ENCODE assay signal across 8 mouse cellular contexts in the genomic region with DNA sequence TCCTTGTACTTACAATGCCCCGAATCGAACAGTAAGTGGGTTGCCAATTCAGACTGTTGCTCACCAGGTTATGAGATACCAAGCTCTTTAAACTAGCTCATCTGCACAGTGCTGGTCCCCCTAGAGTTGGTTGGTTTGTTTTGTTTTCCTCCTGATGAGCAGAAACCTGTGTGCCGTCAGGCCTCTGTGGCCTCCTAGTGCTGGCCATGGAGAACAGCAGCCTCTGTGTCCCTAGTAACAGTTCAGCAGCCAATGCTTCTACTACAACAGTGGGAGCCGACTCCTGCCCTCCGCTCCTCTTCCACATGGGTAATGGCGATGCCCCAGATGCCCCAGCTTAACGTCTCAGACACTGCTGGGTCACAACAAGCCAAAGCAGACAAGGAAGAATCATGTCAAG.
DNase-seq lines count a peak whose midpoint lies in the region; ATAC-seq lines count a peak whose summit lies in the region.

No protein-coding gene starts in this region.

- H3K4me3 ChIP-seq in hindbrain, embryonic 10.5 days, result no peak overlapping the region
- no peak overlapping the region for H3K4me3 ChIP-seq in hindbrain, embryonic 13.5 days

- no peaks in the 10 kb centered on the region for H3K36me3 ChIP-seq in hindbrain, embryonic 10.5 days
- no peaks in the 10 kb centered on the region for H3K36me3 ChIP-seq in hindbrain, embryonic 13.5 days

- H3K9ac ChIP-seq in hindbrain, embryonic 13.5 days, result no peak overlapping the region

- WGBS in hindbrain, embryonic 10.5 days, result 53% methylated on average over 7 of the region's 7 CpGs
- WGBS in hindbrain, embryonic 13.5 days, result 63% methylated on average over 7 of the region's 7 CpGs

- no peaks in the 10 kb centered on the region for H3K9me3 ChIP-seq in hindbrain, embryonic 10.5 days
- H3K9me3 ChIP-seq in hindbrain, embryonic 13.5 days, result no peaks in the 10 kb centered on the region

- DNase-seq in hindbrain, embryonic 10.5 days (ENCODE audit: low spot score), result peak; percentile 27
- peak; percentile 39 for DNase-seq in adipocyte (ENCODE audit: low spot score)
- DNase-seq in retina, embryonic 14.5 days (ENCODE audit: low spot score), result peak; percentile 71
- no peak for DNase-seq in gastrocnemius, postnatal 25 days
- DNase-seq in ovary, postnatal 10 days (ENCODE audit: low spot score), result no peak

- peaks cover 2% of the 10 kb centered on the region; the same call in 1 of the 2 replicates for H3K4me1 ChIP-seq in hindbrain, embryonic 10.5 days (replicated peaks)
- 0 out of 2 replicates have a peak, but pooled peaks cover 3% of the 10 kb centered on the region for H3K4me1 ChIP-seq in hindbrain, embryonic 13.5 days (replicated peaks)

- H3K4me2 ChIP-seq in hindbrain, embryonic 13.5 days, result no peak overlapping the region

- no peaks in the 10 kb centered on the region for H3K27me3 ChIP-seq in hindbrain, embryonic 10.5 days (ENCODE audit: insufficient read depth, poor library complexity, severe bottlenecking)
- no peaks in the 10 kb centered on the region for H3K27me3 ChIP-seq in hindbrain, embryonic 13.5 days

- ATAC-seq in hindbrain, embryonic 13.5 days (ENCODE audit: low FRiP score), result no peak
- peak; percentile 40 for ATAC-seq in CD4-positive, CD25-positive, alpha-beta regulatory T cell, adult 4 months
- ATAC-seq in hematopoietic stem cell, adult 5-6 weeks (replicated peaks in 1 of 2; ENCODE audit: insufficient read depth in 1 of 2, low FRiP score in 2 of 2, low TSS enrichment in 1 of 2, low read depth in 1 of 2, poor library complexity in 2 of 2, severe bottlenecking in 2 of 2), result peak; percentile 47 to 71; a peak in 3 of 4 replicates

- H3K27ac ChIP-seq in hindbrain, embryonic 10.5 days, result no peak overlapping the region
- no peak overlapping the region for H3K27ac ChIP-seq in hindbrain, embryonic 13.5 days

Comparison
In these comparisons a context has a peak if more than half of its experiments do, and no peak if none do; other contexts are left out.
1. DNase-seq: peak in hindbrain, embryonic 10.5 days (single experiment), adipocyte (single experiment) and retina, embryonic 14.5 days (single experiment); none in gastrocnemius, postnatal 25 days (single experiment) and ovary, postnatal 10 days (single experiment).